Mouse (Mus musculus): Measurements from ENCODE around the gene Cul7. TPM values are rescaled to one million over a fixed set of nuclear protein-coding genes. Genes with fewer than 3 reads are reported as not detected.
A peak's percentile ranks its signal among the peaks of the same experiment; 100 is the strongest.

Cul7 gene
- total RNA-seq, 2 experiments from 2014 or later: 25.9 to 30.0 TPM

DNA sequence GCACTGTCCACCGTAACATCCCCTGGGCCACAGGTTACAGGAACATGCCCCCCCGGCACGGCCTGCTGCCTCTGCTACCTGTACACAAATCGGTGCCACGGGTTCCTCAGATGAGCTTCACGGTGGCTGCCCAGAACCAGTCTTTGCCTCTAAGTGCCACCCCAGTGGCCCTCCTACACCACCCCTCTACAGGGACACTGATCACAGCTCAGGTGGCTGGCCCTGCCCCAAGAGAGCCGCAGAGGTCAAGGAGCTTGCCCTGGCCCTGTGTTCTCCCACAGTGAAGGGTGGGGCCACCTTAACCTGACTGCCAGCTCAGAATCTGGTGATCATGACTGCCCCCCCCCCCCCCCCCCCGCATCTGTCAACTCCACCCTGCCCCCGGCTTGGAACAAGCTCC, 28.3 kb downstream of the Cul7 start, which contains the start of gene Mea1:
TSS of gene Mea1 (plus strand) at position 378 of the 400 bp plus-strand sequence.
- no peak for DNase-seq (ENCODE audit: extremely low spot score in 1 of 2, low spot score in 2 of 2)
- Histone ChIP-seq H3K4me3 (peak within 1 kb of the TSS; percentile 96), H3K27ac (no peak within 1 kb of the TSS)
- TF ChIP-seq CTCF (IDR thresholded peaks at IDR 0.05): no peak
- intact Hi-C loops (cut with DNase I): no loop called here

- intact Hi-C loops (cut with DNase I): no loop called here
- no peak for DNase-seq (ENCODE audit: extremely low spot score in 1 of 2, low spot score in 2 of 2)
- peak overlapping the region; percentile 96; the same call in 1 of the 2 replicates for H3K4me3 ChIP-seq
- no peak overlapping the region for H3K27ac ChIP-seq
- TF ChIP-seq CTCF (IDR thresholded peaks at IDR 0.05): no peak
These were observed 28.8 kb downstream of the Cul7 start for GRCm38 (mm10) chr17:46678911-46679310.

DNA sequence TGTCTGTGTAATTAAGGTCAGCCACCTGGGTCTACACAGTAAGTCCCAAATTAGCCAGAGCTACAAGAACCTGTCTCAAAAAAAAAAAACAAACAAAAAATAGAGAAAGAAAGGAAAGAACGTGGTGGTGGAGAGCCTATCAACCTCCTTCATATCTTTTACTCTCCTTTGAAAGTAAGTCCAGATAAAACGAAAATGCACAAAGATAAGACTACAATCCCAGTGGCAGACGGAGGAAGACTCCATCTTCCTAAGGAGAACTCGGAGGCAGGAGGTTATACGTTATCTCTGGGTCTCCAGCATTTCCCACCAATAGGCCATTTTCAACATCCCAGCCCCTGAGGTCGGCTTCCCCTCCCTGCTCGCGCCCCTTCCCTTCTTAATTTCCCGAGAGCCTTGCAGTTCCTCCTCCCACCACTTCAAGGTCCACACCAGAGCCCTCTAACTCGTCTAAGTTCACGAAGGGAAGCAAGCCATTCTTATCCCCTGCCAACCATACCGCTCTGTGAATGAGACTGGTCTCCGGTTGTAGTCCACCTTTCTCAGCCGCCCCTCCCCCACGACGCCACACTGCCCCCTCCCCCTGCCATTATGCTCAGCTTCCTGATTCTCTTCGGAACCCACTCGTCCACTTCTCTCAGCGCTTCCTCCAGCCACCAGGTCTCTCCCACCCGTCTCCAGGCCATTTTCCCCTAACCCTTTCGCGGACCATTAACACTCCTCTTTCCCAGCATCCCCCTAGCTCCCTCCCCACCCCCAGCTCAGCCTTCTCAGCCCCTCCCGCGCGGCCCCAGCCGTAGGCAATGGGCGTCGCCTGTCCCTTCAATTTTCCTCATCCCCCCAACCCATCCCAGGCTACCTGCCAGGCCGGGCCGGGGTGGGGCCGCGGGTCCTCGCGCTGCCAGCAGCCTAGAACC, 30.0 kb downstream of the Cul7 start:
- intact Hi-C loops (cut with DNase I): loop anchor here (1.0 to 2.0 kb wide), 2 partner anchors 25 to 31 kb away; partner anchors contain the start of genes Pex6 and Ppp2r5d
- peak; percentile 48 for TF ChIP-seq CTCF (IDR thresholded peaks at IDR 0.05)
- Histone ChIP-seq H3K4me3 (peak overlapping the region; percentile 96), H3K27ac (peak overlapping the region; percentile 86)
- DNase-seq (ENCODE audit: extremely low spot score in 1 of 2, low spot score in 2 of 2): no peak

DNA sequence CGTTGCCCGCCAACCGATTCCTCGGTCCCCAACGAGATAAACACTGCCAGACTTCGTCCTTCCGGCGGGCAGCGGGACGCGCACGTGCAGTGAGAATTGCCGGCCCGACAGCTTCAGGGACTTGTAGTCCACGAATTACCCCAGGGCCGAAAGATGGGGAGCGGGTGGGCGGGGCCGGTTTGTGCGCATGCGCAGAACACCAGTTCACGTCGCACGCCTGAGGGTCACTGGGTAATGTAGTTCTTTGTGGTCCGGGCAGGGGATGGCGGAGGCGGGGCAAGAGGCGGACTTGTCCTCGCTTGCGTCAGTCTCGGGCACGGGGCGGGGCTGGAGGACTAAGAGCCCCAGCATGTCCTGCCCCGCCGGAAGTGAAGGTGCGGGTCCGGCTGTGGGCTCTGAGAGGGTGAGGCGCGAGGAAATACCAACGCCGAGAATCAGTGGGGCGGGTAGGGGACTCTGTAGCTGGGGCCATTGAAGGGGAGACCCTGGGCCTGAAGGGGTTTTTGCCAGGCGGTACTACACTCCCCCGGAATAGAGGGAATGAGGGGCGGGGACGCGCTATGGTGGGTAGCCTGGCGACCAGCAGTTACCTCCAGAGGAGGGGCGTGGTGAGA, 30.7 kb downstream of the Cul7 start, which contains the start of gene Klhdc3:
TSS of gene Klhdc3 (minus strand) at position 155 of the 614 bp plus-strand sequence.
- no peak for TF ChIP-seq CTCF (IDR thresholded peaks at IDR 0.05)
- Histone ChIP-seq H3K27ac (peak within 1 kb of the TSS; percentile 86), H3K4me3 (peak within 1 kb of the TSS; percentile 96)
- intact Hi-C loops (cut with DNase I): loop anchor here (1.0 to 2.0 kb wide), 2 partner anchors 24 to 30 kb away; partner anchors contain the start of genes Pex6 and Ppp2r5d
- DNase-seq (ENCODE audit: extremely low spot score in 1 of 2, low spot score in 2 of 2): peak; percentile 96 to 97

- intact Hi-C loops (cut with DNase I): loop anchor here (2.0 kb wide), 1 partner anchor 23 kb away; the partner anchor contains the start of gene Ppp2r5d
- DNase-seq (ENCODE audit: extremely low spot score in 1 of 2, low spot score in 2 of 2): no peak
- TF ChIP-seq CTCF (IDR thresholded peaks at IDR 0.05): no peak
- Histone ChIP-seq H3K27ac (peak overlapping the region; percentile 69), H3K4me3 (peak overlapping the region; percentile 96)
These were observed 31.5 kb downstream of the Cul7 start for GRCm38 (mm10) chr17:46681466-46682118.

DNA sequence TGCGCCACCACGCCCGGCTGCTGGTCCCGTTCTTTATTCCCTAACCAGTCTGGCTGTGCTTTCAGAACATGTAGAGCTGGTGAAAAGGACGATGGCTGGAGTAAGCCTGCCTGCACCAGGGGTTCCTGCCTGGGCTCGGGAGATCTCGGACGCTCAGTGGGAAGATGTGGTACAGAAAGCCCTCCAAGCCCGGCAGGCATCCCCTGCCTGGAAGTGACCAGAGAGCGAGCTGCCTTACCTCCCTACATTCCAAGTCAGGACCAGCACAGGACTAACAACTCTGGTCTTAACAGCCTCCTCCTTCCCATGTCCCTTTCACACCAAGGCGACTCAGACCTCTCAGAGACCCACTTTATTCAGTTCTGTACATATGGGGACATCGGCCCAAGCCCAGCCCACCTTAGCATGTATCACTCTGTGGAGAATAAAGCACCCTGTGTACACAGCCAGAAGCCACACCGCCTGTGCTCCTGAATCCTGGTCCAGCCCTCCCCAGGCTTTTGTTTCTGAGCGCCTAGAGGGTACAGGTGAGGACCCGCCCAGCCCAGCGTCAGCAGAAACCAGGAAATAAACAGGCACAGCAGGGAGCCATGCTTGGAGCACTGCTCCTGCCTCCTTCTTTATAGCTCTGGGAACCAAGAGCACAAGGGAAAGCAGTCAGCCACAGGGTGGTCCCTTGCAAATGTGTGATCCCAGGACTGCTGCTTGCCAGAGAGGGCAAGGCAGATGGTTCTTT, 32.7 kb downstream of the Cul7 start:
- DNase-seq (ENCODE audit: extremely low spot score in 1 of 2, low spot score in 2 of 2): no peak

DNA sequence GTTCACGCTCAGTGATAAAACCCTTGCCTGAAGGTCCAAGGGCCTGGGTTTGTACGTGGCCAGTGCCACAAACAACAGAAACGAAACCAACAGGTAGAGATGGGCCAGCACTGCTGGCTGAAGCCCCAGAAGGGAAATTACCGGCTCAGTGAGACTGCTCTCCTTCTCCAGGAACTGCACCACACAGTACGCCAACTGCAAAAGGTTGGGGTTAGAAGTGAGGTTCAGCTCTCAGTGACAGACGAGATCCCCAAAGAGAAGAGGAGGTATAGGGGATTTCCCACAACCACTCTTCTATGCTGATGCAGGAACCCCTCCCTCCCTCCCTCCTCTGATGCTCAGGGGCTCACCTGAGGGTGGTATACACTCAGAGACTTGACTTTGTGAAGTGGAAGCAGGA, 35.8 kb downstream of the Cul7 start:
- intact Hi-C loops (cut with DNase I): no loop called here
- no peak for DNase-seq (ENCODE audit: extremely low spot score in 1 of 2, low spot score in 2 of 2)
- no peak overlapping the region for H3K4me3 ChIP-seq
- no peak overlapping the region for H3K27ac ChIP-seq
- no peak for TF ChIP-seq CTCF (IDR thresholded peaks at IDR 0.05)

More for the DNA sequence above, 32.7 kb downstream of the Cul7 start:
- H3K4me3 ChIP-seq: no peak overlapping the region
- TF ChIP-seq CTCF (IDR thresholded peaks at IDR 0.05): no peak
- intact Hi-C loops (cut with DNase I): no loop called here
- H3K27ac ChIP-seq: no peak overlapping the region

- intact Hi-C loops (cut with DNase I): no loop called here
- TF ChIP-seq CTCF (IDR thresholded peaks at IDR 0.05): no peak
- Histone ChIP-seq H3K27ac (no peak overlapping the region), H3K4me3 (no peak overlapping the region)
- DNase-seq (ENCODE audit: extremely low spot score in 1 of 2, low spot score in 2 of 2): no peak
These were observed 40.5 kb downstream of the Cul7 start for GRCm38 (mm10) chr17:46690665-46691064.

- H3K27ac ChIP-seq: no peak overlapping the region
- TF ChIP-seq CTCF (IDR thresholded peaks at IDR 0.05): no peak
- intact Hi-C loops (cut with DNase I): no loop called here
These were observed 41.3 kb downstream of the Cul7 start for GRCm38 (mm10) chr17:46691390-46691789.

GRCm38 (mm10) chr17:46694517-46695063, 44.5 kb downstream of the Cul7 start:
- intact Hi-C loops (cut with DNase I): no loop called here
- TF ChIP-seq CTCF (IDR thresholded peaks at IDR 0.05): no peak
- DNase-seq (ENCODE audit: extremely low spot score in 1 of 2, low spot score in 2 of 2): no peak
- Histone ChIP-seq H3K4me3 (no peak overlapping the region), H3K27ac (no peak overlapping the region)

More at GRCm38 (mm10) chr17:46691390-46691789, 41.3 kb downstream of the Cul7 start:
- DNase-seq (ENCODE audit: extremely low spot score in 1 of 2, low spot score in 2 of 2): no peak
- H3K4me3 ChIP-seq: no peak overlapping the region

DNA sequence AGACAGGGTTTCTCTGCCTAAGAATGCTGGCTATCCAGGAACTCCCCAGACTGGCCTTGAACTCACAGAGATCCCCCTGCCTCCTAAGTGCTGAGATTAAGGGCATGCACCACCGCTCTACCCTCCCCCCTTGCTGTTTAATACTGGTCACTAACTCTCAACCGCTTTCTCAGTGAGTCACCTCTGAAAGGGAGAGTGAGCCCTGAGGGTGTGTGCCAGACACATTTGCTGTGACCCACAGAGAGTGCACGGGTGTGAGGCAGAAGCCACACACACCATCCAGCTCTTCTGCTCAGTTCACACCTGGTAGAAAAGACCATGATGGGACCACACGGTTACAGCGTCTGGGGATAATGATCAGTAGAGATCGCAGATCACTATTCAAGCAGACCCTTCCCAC, 48.4 kb downstream of the Cul7 start:
- no peak for TF ChIP-seq CTCF (IDR thresholded peaks at IDR 0.05)
- Histone ChIP-seq H3K4me3 (no peak overlapping the region), H3K27ac (no peak overlapping the region)
- DNase-seq (ENCODE audit: extremely low spot score in 1 of 2, low spot score in 2 of 2): no peak
- intact Hi-C loops (cut with DNase I): no loop called here

All from left cerebral cortex, adult 2 months (tissue).